Mouse (Mus musculus): ENCODE measurements around the gene Stx8.
A peak's percentile ranks its signal among the peaks of the same experiment; 100 is the strongest.

The Stx8 gene

DNA sequence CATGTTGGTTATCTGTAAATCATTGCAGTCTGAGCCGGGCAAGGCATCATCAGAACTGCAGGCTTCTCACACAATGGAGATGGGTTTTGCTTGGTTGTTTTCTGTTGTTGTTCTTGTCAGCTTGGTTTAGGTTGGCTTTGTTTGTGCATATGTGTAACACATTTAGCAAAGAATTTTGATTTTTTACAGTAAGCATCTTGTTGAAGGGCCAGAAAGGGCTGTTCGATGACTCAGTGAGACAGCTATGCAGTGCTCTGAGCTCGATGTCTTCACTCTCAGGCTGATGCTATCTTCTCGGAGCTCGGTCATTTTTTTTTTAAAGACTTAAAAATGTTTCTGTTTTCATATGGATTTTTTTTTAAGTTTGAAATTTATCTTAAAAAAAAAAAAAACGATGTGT lies 117.6 kb downstream of the Stx8 start:
- DNase-seq (ENCODE audit: low read depth, low spot score) = no peak

- DNase-seq (ENCODE audit: low read depth, low spot score) = no peak
Measured at GRCm38 (mm10) chr11:68086221-68086620, 120.2 kb downstream of the Stx8 start.

DNA sequence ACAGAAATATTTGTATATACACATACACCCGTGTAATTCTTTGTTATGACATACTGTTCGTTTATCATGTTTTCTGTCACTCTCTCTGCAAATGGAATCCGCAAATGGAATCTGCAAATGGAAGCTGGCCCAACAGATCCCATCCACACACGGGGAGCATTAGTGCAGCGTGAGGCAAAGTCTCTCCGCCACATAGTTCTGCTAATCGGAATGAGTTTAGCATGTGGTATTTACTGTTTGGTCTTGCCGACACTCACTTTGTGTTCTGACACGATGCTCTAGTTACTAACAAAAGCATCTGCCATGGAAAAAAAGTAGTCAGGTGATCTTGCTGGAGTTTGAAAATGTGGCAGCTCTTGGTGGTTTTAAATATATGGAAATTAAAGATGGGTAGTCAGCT lies 123.4 kb downstream of the Stx8 start:
- DNase-seq (ENCODE audit: low read depth, low spot score) = no peak

- DNase-seq (ENCODE audit: low read depth, low spot score) = peak; percentile 41
Measured at GRCm38 (mm10) chr11:68089885-68090592, 124.0 kb downstream of the Stx8 start.

- no peak for DNase-seq (ENCODE audit: low read depth, low spot score)
Measured at GRCm38 (mm10) chr11:68091975-68092759, 126.2 kb downstream of the Stx8 start.

DNA sequence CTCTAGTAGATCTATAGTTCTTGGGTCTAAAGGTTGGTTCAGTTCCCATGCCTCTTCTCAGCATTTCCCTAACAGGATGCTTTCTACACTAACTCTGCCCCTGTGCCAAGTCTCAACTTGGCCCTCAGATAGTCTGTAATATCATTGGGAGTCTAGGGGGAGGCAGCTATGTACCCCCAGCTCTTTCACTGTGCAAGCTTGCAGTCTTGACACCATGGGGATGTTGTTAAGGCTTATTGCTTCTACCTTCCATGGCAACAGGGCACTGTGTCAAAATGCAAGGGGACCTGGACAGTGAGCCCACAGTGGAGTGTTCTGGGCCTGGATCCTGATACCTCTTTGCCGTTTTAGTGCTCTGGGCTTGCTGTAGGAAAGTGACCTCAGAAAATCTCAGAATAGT lies 135.6 kb downstream of the Stx8 start:
- DNase-seq (ENCODE audit: low read depth, low spot score) = no peak

DNA sequence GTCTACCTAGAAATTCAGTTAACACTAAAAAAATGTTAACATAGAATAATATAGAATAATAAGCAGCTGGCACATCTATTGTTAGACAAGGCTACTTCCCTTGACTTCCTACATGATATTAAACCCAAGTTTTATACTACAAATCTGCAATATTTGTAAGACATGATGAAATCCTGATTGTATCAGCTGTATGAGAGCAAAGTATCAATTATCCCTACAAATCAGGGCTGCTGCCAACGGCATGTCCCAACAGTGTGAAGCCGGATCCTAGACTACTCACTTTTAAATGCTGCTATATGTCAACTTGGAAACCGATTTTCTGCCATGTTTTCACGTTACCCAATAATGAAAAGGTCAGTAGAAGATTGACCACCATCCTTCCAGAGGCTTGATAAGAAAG lies 137.5 kb downstream of the Stx8 start:
- no peak for DNase-seq (ENCODE audit: low read depth, low spot score)

DNA sequence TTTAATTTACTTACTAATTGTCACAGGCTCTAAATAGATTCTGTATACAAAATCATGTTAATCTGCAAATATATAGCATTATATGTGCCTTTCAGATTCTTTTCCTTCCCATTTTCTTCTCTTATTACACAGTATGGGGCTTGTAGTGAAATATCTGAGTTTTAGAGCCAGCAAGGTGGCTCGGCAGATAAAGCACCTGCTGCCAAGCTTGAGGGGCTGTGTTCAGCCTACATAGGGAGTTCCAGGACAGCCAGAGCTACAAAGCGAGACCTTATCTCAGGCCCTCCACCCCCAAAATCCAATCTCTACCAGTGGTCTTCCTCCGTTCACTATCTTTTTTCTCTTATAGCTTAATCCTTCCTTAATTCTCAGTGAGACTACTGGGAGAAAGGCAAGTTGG lies 140.1 kb downstream of the Stx8 start:
- no peak for DNase-seq (ENCODE audit: low read depth, low spot score)

GRCm38 (mm10) chr11:68113454-68114100 lies 147.6 kb downstream of the Stx8 start:
- no peak for DNase-seq (ENCODE audit: low read depth, low spot score)

- no peak for DNase-seq (ENCODE audit: low read depth, low spot score)
Measured at GRCm38 (mm10) chr11:68114202-68114601, 148.2 kb downstream of the Stx8 start.

GRCm38 (mm10) chr11:68116157-68116556 lies 150.2 kb downstream of the Stx8 start:
- DNase-seq (ENCODE audit: low read depth, low spot score) = no peak

DNA sequence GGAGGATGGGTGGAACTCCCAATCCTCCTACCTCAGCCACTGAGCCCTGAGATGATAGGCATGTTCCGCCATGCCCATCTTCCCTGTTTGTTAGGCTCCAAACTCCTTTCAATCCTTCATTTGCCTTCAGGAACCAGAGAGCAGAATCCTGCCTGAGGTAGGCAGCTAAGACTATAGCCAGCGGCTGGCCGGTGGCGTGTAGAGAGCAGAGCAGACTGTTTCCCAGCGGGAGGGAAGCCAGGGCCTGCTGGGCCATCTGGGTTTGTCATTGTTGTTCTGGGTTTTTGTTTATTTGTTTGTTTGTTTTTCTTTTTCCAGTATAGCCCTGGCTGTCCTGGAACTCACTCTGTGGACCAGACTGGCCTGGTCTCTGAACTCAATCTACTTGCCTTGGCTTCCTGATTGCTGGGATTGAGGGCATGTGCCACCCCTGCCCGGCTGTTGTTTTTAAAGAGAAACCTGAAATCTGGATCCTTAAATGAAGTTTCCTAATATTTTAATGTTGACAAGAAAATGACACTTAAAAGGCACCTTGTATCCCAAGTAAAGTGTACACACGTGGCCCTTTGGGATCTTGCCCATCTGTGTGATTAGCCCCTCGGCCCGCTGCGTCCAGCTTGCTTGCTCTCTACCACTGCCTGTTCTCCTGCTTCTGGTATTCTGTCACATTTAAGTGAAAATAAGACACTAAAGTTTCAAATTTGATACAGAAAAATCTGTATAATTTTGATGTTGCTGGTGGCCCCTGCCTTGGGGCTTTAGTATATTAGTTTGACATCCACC lies 152.1 kb downstream of the Stx8 start:
- DNase-seq (ENCODE audit: low read depth, low spot score) = no peak

GRCm38 (mm10) chr11:68118679-68119078 lies 152.7 kb downstream of the Stx8 start:
- DNase-seq (ENCODE audit: low read depth, low spot score) = no peak

- no peak for DNase-seq (ENCODE audit: low read depth, low spot score)
Measured at GRCm38 (mm10) chr11:68119136-68119535, 153.1 kb downstream of the Stx8 start.

DNA sequence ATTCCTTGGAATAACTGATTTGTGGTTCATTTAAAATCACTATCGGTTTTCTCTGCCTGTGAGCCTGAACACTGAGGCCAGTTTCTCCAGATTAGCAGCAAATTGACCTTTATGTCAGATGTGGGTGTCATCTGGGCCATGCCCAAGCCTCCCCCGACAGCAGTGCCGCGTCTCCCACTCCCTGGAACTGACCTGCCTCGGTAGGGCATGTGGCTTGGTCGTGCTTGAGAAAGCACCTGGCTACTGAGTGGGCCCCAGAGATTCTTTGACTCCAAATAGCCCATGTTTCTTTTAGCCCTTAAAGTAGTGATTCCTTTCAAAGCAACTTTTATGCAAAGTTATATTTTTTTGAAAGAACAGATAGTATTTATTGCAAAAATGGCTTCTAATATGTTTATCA lies 155.3 kb downstream of the Stx8 start:
- DNase-seq (ENCODE audit: low read depth, low spot score) = no peak

DNA sequence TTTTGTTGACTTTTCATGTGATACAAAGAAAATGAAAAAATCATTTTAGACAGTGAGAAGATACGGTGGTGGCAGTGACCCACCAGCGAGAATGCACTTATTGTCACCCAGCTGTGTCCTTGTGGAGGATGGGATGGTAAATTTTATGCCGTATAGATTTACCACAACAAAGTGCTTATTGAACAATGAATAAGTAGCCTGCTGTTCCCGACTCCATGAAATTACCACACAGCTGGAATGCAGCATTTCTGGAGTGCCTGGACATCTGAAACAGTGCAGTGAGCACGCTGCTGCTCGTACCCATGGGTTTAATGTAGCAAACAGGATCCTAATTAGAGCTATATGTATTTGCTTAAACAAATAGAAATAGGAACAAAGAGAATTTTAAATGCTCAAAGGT lies 155.7 kb downstream of the Stx8 start:
- DNase-seq (ENCODE audit: low read depth, low spot score) = no peak

DNA sequence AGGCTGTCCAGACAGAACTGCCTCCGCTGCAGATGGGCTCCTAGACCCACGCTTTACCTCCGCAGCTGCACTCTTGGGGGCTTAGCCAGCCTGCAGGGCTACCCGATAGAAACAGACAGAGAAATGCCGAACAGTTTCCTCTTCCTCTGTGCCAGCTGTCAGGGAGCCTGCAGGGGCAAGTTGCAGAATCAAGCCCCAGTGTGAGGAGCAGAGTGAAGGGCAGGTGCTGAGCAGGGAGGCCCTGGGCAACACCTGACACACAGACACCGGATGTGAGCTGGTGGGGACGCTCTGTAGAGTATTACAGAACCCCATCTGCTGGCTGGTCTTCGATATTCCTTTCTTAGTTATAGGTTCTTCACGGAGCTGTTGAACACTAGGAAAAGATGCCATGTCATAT lies 160.1 kb downstream of the Stx8 start:
- DNase-seq (ENCODE audit: low read depth, low spot score) = no peak

GRCm38 (mm10) chr11:68134494-68134893 lies 168.5 kb downstream of the Stx8 start:
- no peak for DNase-seq (ENCODE audit: low read depth, low spot score)

GRCm38 (mm10) chr11:68135350-68135749 lies 169.4 kb downstream of the Stx8 start:
- no peak for DNase-seq (ENCODE audit: low read depth, low spot score)

- DNase-seq (ENCODE audit: low read depth, low spot score) = no peak
Measured at GRCm38 (mm10) chr11:68136687-68137086, 170.7 kb downstream of the Stx8 start.

DNA sequence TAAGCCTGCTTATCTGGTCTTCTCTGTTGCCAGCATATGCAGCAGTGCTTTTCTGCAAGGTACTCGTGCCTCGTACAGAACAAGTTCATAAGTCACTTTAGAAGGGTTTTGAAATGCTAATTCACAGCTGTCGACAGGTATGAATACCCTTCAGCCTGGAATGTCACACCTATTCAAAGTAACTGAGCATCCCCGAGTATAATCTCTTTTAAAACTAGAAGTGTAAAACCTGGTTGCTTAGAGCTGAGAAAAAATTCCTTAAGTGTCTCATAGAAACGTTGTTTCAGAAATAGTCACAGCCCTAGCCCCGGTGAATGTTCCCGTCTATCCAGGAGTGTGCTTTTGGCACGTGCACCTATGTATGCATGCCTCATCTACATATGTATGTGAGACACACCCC lies 176.3 kb downstream of the Stx8 start:
- no peak for DNase-seq (ENCODE audit: low read depth, low spot score)
